Mouse (Mus musculus): ENCODE measurements at regions not wholly inside any gene's neighbourhood (a gene's known extent, or its start where the extent isn't known, plus 50 kb on each side); places are given as distances from the start of the nearest gene placed in this dataset.

GRCm38 (mm10) chr3:38636806-38637205 lies 152.2 kb upstream of the Ankrd50 start:
- Histone ChIP-seq H3K36me3 (ENCODE audit: control insufficient read depth, insufficient read depth, low read length) (no peaks in the 10 kb centered on the region), H3K27me3 (ENCODE audit: control insufficient read depth, insufficient read depth, low read length) (no peaks in the 10 kb centered on the region), H3K4me3 (ENCODE audit: insufficient read depth, low read depth, low read length) (no peak overlapping the region), H3K9ac (ENCODE audit: low read depth, low read length) (no peak overlapping the region), H3K4me1 (ENCODE audit: control insufficient read depth, insufficient read depth, low read length) (no peaks in the 10 kb centered on the region), H3K79me2 (ENCODE audit: control insufficient read depth, insufficient read depth, low read length) (no peaks in the 10 kb centered on the region), H3K27ac (replicated peaks; ENCODE audit: insufficient read depth, low read depth, low read length) (no peak overlapping the region)
- TF ChIP-seq POLR2A (IDR thresholded peaks at IDR 0.05; ENCODE audit: extremely low read depth, insufficient read depth, low read length) (no peak), CTCF (IDR thresholded peaks at IDR 0.05; ENCODE audit: low read depth, low read length) (no peak)
- DNase-seq (ENCODE audit: extremely low read depth, low read depth, low spot score): no peak
- WGBS: 82% methylated on average over 4 of the region's 4 CpGs

- Histone ChIP-seq H3K9ac (ENCODE audit: low read depth, low read length) (no peak overlapping the region), H3K27ac (replicated peaks; ENCODE audit: insufficient read depth, low read depth, low read length) (no peak overlapping the region), H3K27me3 (ENCODE audit: control insufficient read depth, insufficient read depth, low read length) (no peaks in the 10 kb centered on the region), H3K4me3 (ENCODE audit: insufficient read depth, low read depth, low read length) (no peak overlapping the region), H3K4me1 (ENCODE audit: control insufficient read depth, insufficient read depth, low read length) (no peaks in the 10 kb centered on the region), H3K36me3 (ENCODE audit: control insufficient read depth, insufficient read depth, low read length) (no peaks in the 10 kb centered on the region), H3K79me2 (ENCODE audit: control insufficient read depth, insufficient read depth, low read length) (no peaks in the 10 kb centered on the region)
- TF ChIP-seq CTCF (IDR thresholded peaks at IDR 0.05; ENCODE audit: low read depth, low read length) (no peak), POLR2A (IDR thresholded peaks at IDR 0.05; ENCODE audit: extremely low read depth, insufficient read depth, low read length) (no peak)
- WGBS: 68% methylated on average over 7 of the region's 7 CpGs
- no peak for DNase-seq (ENCODE audit: extremely low read depth, low read depth, low spot score)
These were observed 148.7 kb upstream of the Ankrd50 start for GRCm38 (mm10) chr3:38633347-38633746.

- no peak overlapping the region for H3K27ac ChIP-seq (replicated peaks; ENCODE audit: insufficient read depth, low read depth, low read length)
- H3K27me3 ChIP-seq (ENCODE audit: control insufficient read depth, insufficient read depth, low read length): no peaks in the 10 kb centered on the region
- H3K4me3 ChIP-seq (ENCODE audit: insufficient read depth, low read depth, low read length): no peak overlapping the region
- H3K36me3 ChIP-seq (ENCODE audit: control insufficient read depth, insufficient read depth, low read length): no peaks in the 10 kb centered on the region
- TF ChIP-seq CTCF (IDR thresholded peaks at IDR 0.05; ENCODE audit: low read depth, low read length): no peak
- 0 out of 2 replicates have a peak, but pooled peaks cover 3% of the 10 kb centered on the region for H3K4me1 ChIP-seq (ENCODE audit: control insufficient read depth, insufficient read depth, low read length)
- H3K79me2 ChIP-seq (ENCODE audit: control insufficient read depth, insufficient read depth, low read length): no peaks in the 10 kb centered on the region
- WGBS: 25% methylated on average over 12 of the region's 12 CpGs
- peak; percentile 8 for DNase-seq (ENCODE audit: extremely low read depth, low read depth, low spot score)
- no peak overlapping the region for H3K9ac ChIP-seq (ENCODE audit: low read depth, low read length)
These were observed 141.0 kb upstream of the Ankrd50 start for GRCm38 (mm10) chr3:38625575-38626184.

- no peak for DNase-seq (ENCODE audit: extremely low read depth, low read depth, low spot score)
- 83% methylated on average over 3 of the region's 3 CpGs for WGBS
- Histone ChIP-seq H3K27me3 (ENCODE audit: control insufficient read depth, insufficient read depth, low read length) (no peaks in the 10 kb centered on the region), H3K36me3 (ENCODE audit: control insufficient read depth, insufficient read depth, low read length) (no peaks in the 10 kb centered on the region), H3K4me3 (ENCODE audit: insufficient read depth, low read depth, low read length) (no peak overlapping the region), H3K9ac (ENCODE audit: low read depth, low read length) (no peak overlapping the region), H3K79me2 (ENCODE audit: control insufficient read depth, insufficient read depth, low read length) (no peaks in the 10 kb centered on the region), H3K4me1 (ENCODE audit: control insufficient read depth, insufficient read depth, low read length) (no peaks in the 10 kb centered on the region), H3K27ac (replicated peaks; ENCODE audit: insufficient read depth, low read depth, low read length) (no peak overlapping the region)
- TF ChIP-seq POLR2A (IDR thresholded peaks at IDR 0.05; ENCODE audit: extremely low read depth, insufficient read depth, low read length): no peak
- TF ChIP-seq CTCF (IDR thresholded peaks at IDR 0.05; ENCODE audit: low read depth, low read length): no peak
These were observed 133.3 kb upstream of the Ankrd50 start for GRCm38 (mm10) chr3:38617989-38618388.

- Histone ChIP-seq H3K27me3 (ENCODE audit: control insufficient read depth, insufficient read depth, low read length) (no peaks in the 10 kb centered on the region), H3K9ac (ENCODE audit: low read depth, low read length) (no peak overlapping the region), H3K79me2 (ENCODE audit: control insufficient read depth, insufficient read depth, low read length) (no peaks in the 10 kb centered on the region), H3K4me1 (ENCODE audit: control insufficient read depth, insufficient read depth, low read length) (no peaks in the 10 kb centered on the region), H3K4me3 (ENCODE audit: insufficient read depth, low read depth, low read length) (no peak overlapping the region), H3K27ac (replicated peaks; ENCODE audit: insufficient read depth, low read depth, low read length) (no peak overlapping the region), H3K36me3 (ENCODE audit: control insufficient read depth, insufficient read depth, low read length) (no peaks in the 10 kb centered on the region)
- TF ChIP-seq POLR2A (IDR thresholded peaks at IDR 0.05; ENCODE audit: extremely low read depth, insufficient read depth, low read length): no peak
- TF ChIP-seq CTCF (IDR thresholded peaks at IDR 0.05; ENCODE audit: low read depth, low read length): no peak
- 87% methylated on average over 8 of the region's 8 CpGs for WGBS
- no peak for DNase-seq (ENCODE audit: extremely low read depth, low read depth, low spot score)
These were observed 132.6 kb upstream of the Ankrd50 start for GRCm38 (mm10) chr3:38617217-38617616.

- DNase-seq (ENCODE audit: extremely low read depth, low read depth, low spot score): no peak
- Histone ChIP-seq H3K4me1 (ENCODE audit: control insufficient read depth, insufficient read depth, low read length) (no peaks in the 10 kb centered on the region), H3K36me3 (ENCODE audit: control insufficient read depth, insufficient read depth, low read length) (no peaks in the 10 kb centered on the region), H3K27ac (replicated peaks; ENCODE audit: insufficient read depth, low read depth, low read length) (no peak overlapping the region), H3K4me3 (ENCODE audit: insufficient read depth, low read depth, low read length) (no peak overlapping the region), H3K9ac (ENCODE audit: low read depth, low read length) (no peak overlapping the region), H3K27me3 (ENCODE audit: control insufficient read depth, insufficient read depth, low read length) (no peaks in the 10 kb centered on the region), H3K79me2 (ENCODE audit: control insufficient read depth, insufficient read depth, low read length) (no peaks in the 10 kb centered on the region)
- TF ChIP-seq CTCF (IDR thresholded peaks at IDR 0.05; ENCODE audit: low read depth, low read length): peak; percentile 39; the same call in 1 of the 2 replicates
- TF ChIP-seq POLR2A (IDR thresholded peaks at IDR 0.05; ENCODE audit: extremely low read depth, insufficient read depth, low read length): no peak
- 75% methylated on average over 6 of the region's 6 CpGs for WGBS
These were observed 129.1 kb upstream of the Ankrd50 start for GRCm38 (mm10) chr3:38613706-38614105.

All from liver, adult 2 months (tissue).